Mouse (Mus musculus) bone marrow, adult 2 months (tissue): ENCODE results near the gene Gm6268. TPM values are rescaled to one million over a fixed set of nuclear protein-coding genes. Genes with fewer than 3 reads are reported as not detected.

Source experiments
- H3K27ac ChIP-seq: fragments of 200-500 bp; 2 replicates; pipeline ENCODE4 v1.5.1; 2012; ENCODE audit warnings: low read depth, mild to moderate bottlenecking, control low read depth, inconsistent platforms, low read length; ENCODE audit not compliant: control insufficient read depth, poor library complexity, insufficient read depth
- H3K4me1 ChIP-seq: fragments of 200-500 bp; 2 replicates; pipeline ENCODE4 v1.6.1; 2011; ENCODE audit warnings: low read length; ENCODE audit not compliant: control insufficient read depth, insufficient read depth
- H3K4me3 ChIP-seq: fragments of 200-500 bp; replicated peaks from 2 replicates; pipeline ENCODE3; 2011; ENCODE audit warnings: mild to moderate bottlenecking, low read depth, low read length, control low read depth; ENCODE audit not compliant: control insufficient read depth
- CTCF ChIP-seq: fragments of 200-500 bp; IDR thresholded peaks from 2 replicates; pipeline ENCODE4 v1.5.1; 2011; ENCODE audit warnings: low read length, control low read depth; ENCODE audit not compliant: control insufficient read depth, insufficient read depth
- POLR2A ChIP-seq: fragments of 200-500 bp; IDR thresholded peaks from 2 replicates; pipeline ENCODE4 v1.6.1; 2011; ENCODE audit warnings: low read depth, mild to moderate bottlenecking, control low read depth, low read length, borderline replicate concordance; ENCODE audit not compliant: control insufficient read depth
- WGBS: fragments of 180-500 bp; shearing (Covaris S2); methylation state at CpG from one replicate; pipeline ENCODE4 v1.1.7; 2018; 5-methylcytosine and 5-hydroxymethylcytosine counted together
- polyA plus RNA-seq: library from polyadenylated mRNA; stranded (reverse); fragments of >200 nt; gene quantifications from 2 replicates; pipeline ENCODE4 v1.2.4, GENCODE M21; 2011; ENCODE audit warnings: low replicate concordance; ENCODE audit not compliant: missing spikeins, insufficient read depth, insufficient read length

Gene Gm6268
- polyA plus RNA-seq, 1 experiment = not detected

DNA sequence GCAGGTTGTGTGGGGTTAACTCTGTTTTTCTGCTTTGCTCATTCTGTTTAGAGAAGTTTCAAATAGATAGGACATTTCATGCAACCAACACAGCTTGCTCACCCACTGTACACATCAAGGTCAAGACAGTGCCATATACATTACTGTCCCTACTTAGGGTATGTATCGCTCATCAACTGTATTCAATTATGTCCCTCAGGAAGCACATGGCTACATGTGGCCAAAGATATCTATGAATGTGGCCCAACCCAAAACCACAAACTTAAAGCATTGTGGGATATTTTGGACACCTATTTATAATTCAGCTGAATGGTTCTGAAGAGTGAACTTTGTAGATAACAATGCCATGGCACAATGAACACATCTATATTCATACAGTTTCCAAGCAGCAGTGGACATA, 36.9 kb downstream of the Gm6268 start:
- no peaks in the 10 kb centered on the region for H3K4me1 ChIP-seq
- 34% methylated on average over 1 of the region's 1 CpGs for WGBS

More for the DNA sequence above, 36.9 kb downstream of the Gm6268 start:
- TF ChIP-seq CTCF (no peak), POLR2A (no peak)
- no peak overlapping the region for H3K4me3 ChIP-seq
- no peak overlapping the region for H3K27ac ChIP-seq

Other genes starting within 250 kb of the Gm6268 start
- gene Zcchc12, start 205.4 kb upstream of the Gm6268 start, polyA plus RNA-seq = not detected in 2 replicates
- gene Lonrf3, start 72.9 kb upstream of the Gm6268 start, polyA plus RNA-seq = 0.72 and 2.0 TPM in 2 replicates
- not detected in 2 replicates for gene Gm14569, start 90.5 kb downstream of the Gm6268 start, polyA plus RNA-seq
- gene Pgrmc1, start 196.9 kb downstream of the Gm6268 start, polyA plus RNA-seq = 9.1 and 20.4 TPM in 2 replicates
- gene Akap17b, start 244.1 kb downstream of the Gm6268 start, polyA plus RNA-seq = 1.5 and 1.6 TPM in 2 replicates